Mouse (Mus musculus): ENCODE data around the gene Diaph2. TPM values are rescaled to one million over a fixed set of nuclear protein-coding genes. Genes with fewer than 3 reads are reported as not detected.

The Diaph2 gene
- 37.6 TPM for total RNA-seq (2023)

GRCm38 (mm10) chrX:129749571-129750061 lies at the start of gene Diaph2:
Diaph2 (plus strand) TSS chrX:129749742.

